Mouse (Mus musculus) embryo, embryonic 10.5 days (tissue): Measurements from ENCODE around the gene Ei24.

Experiments used
- DNase-seq: peaks from one replicate; pipeline ENCODE4 v3.0.0-alpha.2; 2015; ENCODE audit warnings: low spot score

The Ei24 gene

DNA sequence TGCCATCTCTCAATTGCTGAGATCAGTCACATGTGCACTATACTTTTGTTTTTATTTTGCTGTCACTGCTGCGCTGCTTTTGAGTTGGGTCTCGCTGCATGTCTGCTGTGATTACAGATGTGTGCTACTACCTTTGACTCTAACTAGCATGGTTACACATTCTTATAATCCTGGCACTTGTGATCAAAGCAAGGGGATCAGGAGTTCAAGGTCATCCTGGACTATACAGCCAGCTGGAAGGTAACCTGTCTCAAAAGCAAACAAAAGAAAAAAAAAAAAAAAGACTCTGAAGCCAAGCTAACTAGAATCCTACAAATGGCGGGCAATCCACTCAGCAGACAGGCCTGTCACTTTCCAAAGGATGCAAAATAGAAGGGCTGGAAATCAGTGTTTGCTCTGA, 5.0 kb downstream of the Ei24 start:
- no peak for DNase-seq

- no peak for DNase-seq
Observed at GRCm38 (mm10) chr9:36783921-36784320, 13.3 kb downstream of the Ei24 start.

DNA sequence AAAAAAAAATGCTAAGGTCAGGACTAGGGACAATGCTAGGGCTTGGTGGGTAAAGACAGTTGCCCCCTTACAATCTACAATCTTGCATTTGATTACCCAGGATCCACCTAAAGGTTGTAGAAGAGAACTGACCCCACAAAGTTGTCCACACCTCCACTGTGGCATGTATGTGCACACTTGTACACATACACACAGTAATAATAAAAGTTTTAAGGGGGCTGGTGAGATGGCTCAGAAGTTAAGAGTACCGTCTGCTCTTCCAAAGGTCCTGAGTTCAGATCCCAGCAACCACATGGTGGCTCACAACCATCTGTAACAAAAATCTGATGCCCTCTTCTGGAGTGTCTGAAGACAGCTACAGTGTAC, 28.2 kb downstream of the Ei24 start:
- peak; percentile 3 for DNase-seq

- DNase-seq: no peak
Observed at GRCm38 (mm10) chr9:36768156-36769047, 28.8 kb downstream of the Ei24 start.

- DNase-seq: peak; percentile 100
Observed at GRCm38 (mm10) chr9:36767203-36768143, 29.7 kb downstream of the Ei24 start, which contains the start of gene Stt3a. Gene Stt3a (minus strand): TSS chr9:36767679.

DNA sequence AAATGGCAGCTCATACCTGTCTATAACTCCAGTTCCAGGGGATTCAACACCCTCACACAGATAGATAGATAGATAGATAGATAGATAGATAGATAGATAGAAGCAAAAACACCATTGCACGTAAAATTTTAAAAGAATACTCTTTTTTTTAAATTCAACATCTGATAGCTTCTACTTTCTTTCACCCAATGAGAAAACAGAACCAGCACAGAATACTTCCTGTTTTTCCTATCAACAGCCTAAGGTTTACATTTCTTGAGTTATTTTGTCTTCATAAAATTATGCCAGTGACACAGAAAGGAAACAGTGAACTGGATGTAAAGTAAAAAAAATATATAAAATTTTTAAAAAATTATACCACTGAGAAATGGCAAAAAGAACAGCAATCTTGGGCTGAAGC, 32.8 kb downstream of the Ei24 start:
- no peak for DNase-seq
